Mouse (Mus musculus) olfactory bulb, adult 2 months (tissue): Measurements from ENCODE around the gene Rims4.

ENCODE experiments used
- CTCF ChIP-seq: fragments of 200-500 bp; IDR thresholded peaks from 2 replicates; pipeline ENCODE4 v1.5.1; 2012; ENCODE audit warnings: low read depth, mild to moderate bottlenecking, low read length, moderate library complexity; ENCODE audit not compliant: insufficient read depth
- POLR2A ChIP-seq: fragments of 200-500 bp; IDR thresholded peaks from 2 replicates; pipeline ENCODE4 v1.6.1; 2012; ENCODE audit warnings: mild to moderate bottlenecking, low read depth, low read length, moderate library complexity; ENCODE audit not compliant: insufficient read depth

- TF ChIP-seq CTCF (no peak), POLR2A (no peak)
Observed at GRCm38 (mm10) chr2:163919581-163919980, 1.1 kb upstream of the Rims4 start.
